Mouse (Mus musculus) limb, embryonic 12.5 days (tissue): ENCODE data around the gene Tcp11. TPM values are rescaled to one million over a fixed set of nuclear protein-coding genes. Genes with fewer than 3 reads are reported as not detected.

Experiments used
- polyA plus RNA-seq: library from polyadenylated mRNA; unstranded; fragments of >200 nt; fragmentation: Nextera tagmentation; extraction: Ambion mirVana; gene quantifications from 2 replicates; pipeline ENCODE4 v1.2.1, GENCODE M21; 2016

Gene Tcp11
- polyA plus RNA-seq, 1 experiment from 2014 or later: 1.2 TPM

Other genes with a start within 250 kb of the Tcp11 start
- gene Snrpc, start 242.5 kb downstream of the Tcp11 start, polyA plus RNA-seq: 364 and 379 TPM in 2 replicates
- gene Uhrf1bp1, start 224.2 kb downstream of the Tcp11 start, polyA plus RNA-seq: 9.3 and 10.3 TPM in 2 replicates
- gene Anks1, start 171.3 kb downstream of the Tcp11 start, polyA plus RNA-seq: 19.0 and 21.8 TPM in 2 replicates
- 101 and 115 TPM in 2 replicates for gene Taf11, start 170.8 kb downstream of the Tcp11 start, polyA plus RNA-seq
- 8.7 and 12.0 TPM in 2 replicates for gene Scube3, start 61.5 kb upstream of the Tcp11 start, polyA plus RNA-seq
- gene Zfp523, start 96.5 kb upstream of the Tcp11 start, polyA plus RNA-seq: 51.9 and 54.9 TPM in 2 replicates
- 11.1 and 12.8 TPM in 2 replicates for gene Def6, start 127.1 kb upstream of the Tcp11 start, polyA plus RNA-seq
- gene Ppard, start 152.1 kb upstream of the Tcp11 start, polyA plus RNA-seq: 3.2 and 3.5 TPM in 2 replicates
- gene Fance, start 232.9 kb upstream of the Tcp11 start, polyA plus RNA-seq: 36.5 and 44.5 TPM in 2 replicates
- gene Rpl10a, start 247.8 kb upstream of the Tcp11 start, polyA plus RNA-seq: 535 and 537 TPM in 2 replicates